Mouse (Mus musculus): ENCODE measurements around the gene Supt16.
A peak's percentile ranks its signal among the peaks of the same experiment; 100 is the strongest.

GRCm38 (mm10) chr14:52190740-52191359 is 6.4 kb downstream of the Supt16 start:
- peak; percentile 59; the same call in 1 of the 2 replicates for TF ChIP-seq CTCF (IDR thresholded peaks at IDR 0.05; ENCODE audit: control insufficient read depth, insufficient read depth, insufficient replicate concordance, low read depth, low read length)
- no peak for TF ChIP-seq POLR2A (IDR thresholded peaks at IDR 0.05; ENCODE audit: control insufficient read depth, low read depth, low read length)
